Mouse (Mus musculus) liver, embryonic 12.5 days (tissue): ENCODE measurements around the gene Nol11. TPM values are rescaled to one million over a fixed set of nuclear protein-coding genes. Genes with fewer than 3 reads are reported as not detected.
"Not testable (repeated sequence)": the region's sequence is repeated elsewhere in the genome, so short reads cannot be mapped to it uniquely, and the experiment has no call there.

Experiments used
- ATAC-seq: fragments of 200-750 bp; cut with Nextera tagmentation; 2 replicates; pipeline ENCODE4 v1.8.0; 2017; ENCODE audit warnings: moderate number of reproducible peaks, mild to moderate bottlenecking, moderate library complexity
- H3K27ac ChIP-seq: fragments of 300-500 bp; sonication (generic); 2 replicates; pipeline ENCODE4 v1.5.1; 2016; ENCODE audit warnings: mild to moderate bottlenecking
- H3K27me3 ChIP-seq: fragments of 300-500 bp; sonication (generic); replicated peaks from 2 replicates; pipeline ENCODE4 v1.6.1; 2016; ENCODE audit warnings: mild to moderate bottlenecking, moderate library complexity
- H3K36me3 ChIP-seq: fragments of 300-500 bp; sonication (generic); 2 replicates; pipeline ENCODE4 v1.6.1; 2016; ENCODE audit warnings: mild to moderate bottlenecking, moderate library complexity
- H3K4me1 ChIP-seq: fragments of 300-500 bp; sonication (generic); 2 replicates; pipeline ENCODE4 v1.6.1; 2016
- H3K4me2 ChIP-seq: fragments of 300-500 bp; sonication (generic); 2 replicates; pipeline ENCODE4 v1.6.1; 2016; ENCODE audit warnings: mild to moderate bottlenecking, moderate library complexity
- H3K4me3 ChIP-seq: fragments of 300-500 bp; sonication (generic); 2 replicates; pipeline ENCODE4 v1.5.1; 2016; ENCODE audit warnings: mild to moderate bottlenecking, moderate library complexity
- H3K9ac ChIP-seq: fragments of 300-500 bp; sonication (generic); 2 replicates; pipeline ENCODE4 v1.6.1; 2016; ENCODE audit warnings: mild to moderate bottlenecking, moderate library complexity
- H3K9me3 ChIP-seq: fragments of 300-500 bp; sonication (generic); replicated peaks from 2 replicates; pipeline ENCODE4 v1.6.1; 2016; ENCODE audit warnings: mild to moderate bottlenecking, moderate library complexity
- WGBS: fragments of 180-500 bp; shearing (Covaris S2); methylation state at CpG from one replicate; pipeline ENCODE4 v1.1.7; 2016; ENCODE audit not compliant: insufficient replicate concordance; 5-methylcytosine and 5-hydroxymethylcytosine counted together
- polyA plus RNA-seq: library from polyadenylated mRNA; unstranded; fragments of >200 nt; fragmentation: Nextera tagmentation; extraction: Ambion mirVana; gene quantifications from 2 replicates; pipeline ENCODE4 v1.2.1, GENCODE M21; 2016

Nol11 gene
- polyA plus RNA-seq, 1 experiment from 2014 or later: 46.2 TPM

DNA sequence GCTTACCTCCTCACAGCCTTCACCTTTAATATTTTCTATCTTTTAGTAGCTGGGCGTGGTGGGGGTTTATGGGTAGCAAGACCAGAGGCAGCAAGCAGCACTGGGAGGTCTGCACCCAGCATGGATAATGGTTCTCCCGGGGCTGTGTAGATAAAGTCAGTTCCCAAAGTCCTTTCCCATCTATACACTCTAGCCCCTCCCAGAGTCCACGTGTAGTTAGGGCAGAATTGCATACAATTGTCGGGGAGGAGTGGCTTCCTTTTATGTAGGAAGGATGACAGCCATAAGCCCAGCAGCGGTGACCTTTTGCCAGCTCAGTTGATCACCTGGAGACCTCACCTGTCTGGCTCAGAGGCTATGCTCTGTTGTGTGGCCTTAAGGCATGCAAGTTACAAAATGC lies 35.5 kb downstream of the Nol11 start:
- H3K27ac ChIP-seq: no peak overlapping the region
- no peaks in the 10 kb centered on the region for H3K27me3 ChIP-seq
- H3K9ac ChIP-seq: no peak overlapping the region
- H3K36me3 ChIP-seq: no peaks in the 10 kb centered on the region
- no peak overlapping the region for H3K4me2 ChIP-seq
- no peak for ATAC-seq
- peaks cover 8% of the 10 kb centered on the region; the same call in 1 of the 2 replicates for H3K4me1 ChIP-seq
- no peaks in the 10 kb centered on the region for H3K9me3 ChIP-seq
- H3K4me3 ChIP-seq: no peak overlapping the region
- WGBS: 55% methylated on average over 5 of the region's 5 CpGs

DNA sequence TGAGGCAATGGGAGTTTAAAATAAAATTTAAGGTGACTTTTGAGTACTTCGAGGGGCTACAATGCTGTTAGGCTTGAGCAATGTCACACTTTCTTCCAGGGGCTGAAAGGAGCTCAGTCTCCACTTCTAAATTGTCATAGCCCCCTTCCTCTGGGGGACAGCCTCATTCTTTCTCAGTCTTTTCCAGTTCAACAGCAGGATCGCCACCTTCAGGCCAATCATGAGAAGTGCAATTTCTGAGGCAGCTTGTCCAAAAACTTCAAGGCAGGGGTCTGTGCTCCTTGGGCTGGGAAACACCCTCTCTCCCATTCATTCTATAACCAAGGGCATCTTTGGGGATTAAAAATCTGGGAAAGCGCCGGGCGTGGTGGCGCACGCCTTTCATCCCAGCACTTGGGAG lies 37.4 kb downstream of the Nol11 start:
- Histone ChIP-seq H3K4me1 (peaks cover 1% of the 10 kb centered on the region; the same call in 1 of the 2 replicates), H3K4me2 (no peak overlapping the region), H3K27me3 (no peaks in the 10 kb centered on the region), H3K36me3 (no peaks in the 10 kb centered on the region), H3K9me3 (no peaks in the 10 kb centered on the region), H3K4me3 (no peak overlapping the region), H3K9ac (no peak overlapping the region), H3K27ac (no peak overlapping the region)
- 63% methylated on average over 7 of the region's 7 CpGs for WGBS
- ATAC-seq: no peak

DNA sequence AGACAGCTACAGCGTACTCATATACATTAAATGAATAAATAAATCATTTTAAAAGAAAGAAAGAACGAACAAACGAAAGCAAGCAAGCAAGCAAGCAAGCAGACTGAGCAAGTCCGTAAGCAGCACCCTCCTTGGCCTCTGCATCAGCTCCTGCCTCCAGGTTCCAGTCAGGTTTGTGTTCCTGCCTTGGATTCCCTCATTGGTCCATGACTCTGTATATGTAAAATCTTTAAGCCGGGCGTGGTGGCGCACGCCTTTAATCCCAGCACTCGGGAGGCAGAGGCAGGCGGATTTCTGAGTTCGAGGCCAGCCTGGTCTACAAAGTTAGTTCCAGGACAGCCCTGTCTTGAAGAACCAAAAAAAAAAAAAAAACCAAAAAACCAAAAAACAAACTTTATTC lies 45.2 kb downstream of the Nol11 start:
- not testable (repeated sequence) for H3K4me1 ChIP-seq, ATAC-seq, H3K36me3 ChIP-seq, H3K27me3 ChIP-seq, H3K9me3 ChIP-seq, H3K27ac ChIP-seq, H3K4me2 ChIP-seq, H3K9ac ChIP-seq, H3K4me3 ChIP-seq
- 83% methylated on average over 11 of the region's 11 CpGs for WGBS

DNA sequence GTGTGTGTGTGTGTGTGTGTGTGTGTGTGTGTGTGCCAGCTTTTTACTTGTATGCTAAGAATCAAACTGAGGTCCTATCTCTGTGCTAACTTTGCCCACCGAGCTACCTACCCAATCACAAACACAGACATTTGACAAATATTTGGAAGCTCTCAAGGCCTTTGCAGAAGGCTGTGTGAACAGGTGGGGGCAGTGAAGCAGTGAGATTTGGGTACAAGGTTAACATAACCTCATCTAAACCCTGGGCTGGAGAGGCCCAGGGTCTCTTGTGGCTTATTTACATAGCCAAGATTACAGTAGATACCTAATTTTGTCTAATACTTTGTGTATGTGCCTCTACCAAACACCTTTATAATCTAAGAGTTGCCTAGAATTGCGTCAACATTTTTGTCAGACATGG lies 46.8 kb downstream of the Nol11 start:
- Histone ChIP-seq H3K4me3 (no peak overlapping the region), H3K9me3 (no peaks in the 10 kb centered on the region), H3K36me3 (no peaks in the 10 kb centered on the region), H3K4me1 (peaks cover 6% of the 10 kb centered on the region), H3K27ac (no peak overlapping the region), H3K4me2 (no peak overlapping the region), H3K9ac (no peak overlapping the region), H3K27me3 (no peaks in the 10 kb centered on the region)
- no peak for ATAC-seq
- WGBS: 66% methylated on average over 2 of the region's 2 CpGs

DNA sequence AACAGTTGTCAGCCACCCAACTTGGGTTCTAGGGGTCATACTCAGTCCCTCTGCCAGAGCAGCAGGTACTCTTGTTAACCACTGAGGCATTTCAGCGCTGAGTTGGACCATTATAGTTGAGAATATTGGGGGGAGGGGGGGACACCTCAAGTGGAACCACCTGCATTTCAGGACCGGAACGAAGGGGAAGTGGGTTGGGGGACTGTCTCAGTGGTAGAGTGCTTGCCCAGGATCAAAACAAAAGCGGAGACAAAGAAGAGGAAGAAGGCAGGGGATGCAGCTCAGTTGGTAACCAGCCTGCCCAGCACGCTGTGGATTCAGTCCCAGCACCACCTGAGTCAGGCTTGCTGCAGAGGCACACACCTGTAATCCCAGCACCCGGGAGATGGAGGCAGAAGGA lies 48.4 kb downstream of the Nol11 start:
- Histone ChIP-seq H3K9me3 (no peaks in the 10 kb centered on the region), H3K27ac (no peak overlapping the region), H3K4me2 (no peak overlapping the region), H3K27me3 (no peaks in the 10 kb centered on the region), H3K4me1 (peaks cover 6% of the 10 kb centered on the region), H3K36me3 (no peaks in the 10 kb centered on the region), H3K4me3 (no peak overlapping the region), H3K9ac (no peak overlapping the region)
- ATAC-seq: no peak
- WGBS: 15% methylated on average over 6 of the region's 6 CpGs

DNA sequence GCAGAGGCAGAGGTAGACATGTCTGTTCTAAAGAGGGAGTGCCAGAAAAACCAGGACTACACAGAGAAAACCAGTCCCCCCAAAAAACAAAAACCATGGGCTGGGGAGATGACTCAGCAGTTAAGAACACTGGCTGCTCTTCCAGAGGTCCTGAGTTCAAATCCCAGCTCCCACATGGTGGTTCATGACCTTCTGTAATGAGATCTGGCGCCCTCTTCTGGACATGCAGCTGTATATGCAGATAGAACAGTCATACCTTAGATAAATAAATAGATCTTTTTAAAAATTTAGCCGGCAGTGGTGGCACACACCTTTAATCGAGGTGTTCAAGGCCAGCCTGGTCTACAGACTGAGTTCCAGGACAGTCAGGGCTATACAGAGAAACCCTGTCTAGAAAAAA lies 50.5 kb downstream of the Nol11 start:
- Histone ChIP-seq H3K4me3 (no peak overlapping the region), H3K4me2 (no peak overlapping the region), H3K4me1 (peaks cover 6% of the 10 kb centered on the region), H3K36me3 (no peaks in the 10 kb centered on the region), H3K27ac (no peak overlapping the region), H3K9me3 (no peaks in the 10 kb centered on the region), H3K9ac (no peak overlapping the region), H3K27me3 (no peaks in the 10 kb centered on the region)
- WGBS: 48% methylated on average over 3 of the region's 3 CpGs
- no peak for ATAC-seq

DNA sequence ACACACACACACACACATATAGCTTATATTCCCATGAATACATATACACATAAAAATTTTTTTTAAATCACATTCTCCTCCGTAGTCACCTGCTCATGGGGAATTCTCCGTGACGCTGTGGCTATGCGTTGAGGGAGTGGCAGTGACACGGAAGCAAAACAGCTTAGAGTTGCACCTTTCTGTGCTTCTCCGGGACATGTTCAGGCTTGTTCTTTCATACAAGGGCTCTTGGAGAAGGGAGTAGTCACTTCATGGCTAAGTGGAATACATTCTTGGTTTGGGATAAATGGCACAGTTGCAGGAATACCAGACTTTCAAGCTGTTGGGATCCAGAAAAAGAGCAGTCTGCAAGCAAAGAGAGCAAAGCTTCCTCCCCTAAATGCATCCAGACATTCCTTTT lies 51.6 kb downstream of the Nol11 start:
- no peak for ATAC-seq
- no peaks in the 10 kb centered on the region for H3K27me3 ChIP-seq
- WGBS: 89% methylated on average over 6 of the region's 6 CpGs
- H3K9ac ChIP-seq: no peak overlapping the region
- no peaks in the 10 kb centered on the region for H3K36me3 ChIP-seq
- no peak overlapping the region for H3K4me2 ChIP-seq
- no peaks in the 10 kb centered on the region for H3K9me3 ChIP-seq
- H3K4me3 ChIP-seq: no peak overlapping the region
- peaks cover 7% of the 10 kb centered on the region for H3K4me1 ChIP-seq
- no peak overlapping the region for H3K27ac ChIP-seq

DNA sequence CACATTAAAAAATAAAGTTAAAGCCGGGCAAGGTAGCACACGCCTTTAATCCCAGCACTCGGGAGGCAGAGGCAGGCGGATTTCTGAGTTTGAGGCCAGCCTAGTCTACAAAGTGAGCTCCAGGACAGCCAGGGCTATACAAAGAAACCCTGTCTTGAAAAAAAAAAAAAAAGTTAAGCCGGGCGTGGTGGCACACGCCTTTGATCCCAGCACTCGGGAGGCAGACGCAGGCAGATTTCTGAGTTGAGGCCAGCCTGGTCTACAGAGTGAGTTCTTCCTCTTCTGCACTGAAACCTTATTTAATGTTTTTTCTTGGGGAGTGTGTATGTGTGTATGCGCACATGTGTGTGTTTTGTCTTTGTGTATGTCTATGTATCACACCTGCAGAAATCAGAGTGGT lies 52.7 kb downstream of the Nol11 start:
- not testable (repeated sequence) for H3K9me3 ChIP-seq, H3K36me3 ChIP-seq, H3K4me2 ChIP-seq, H3K27me3 ChIP-seq, H3K4me3 ChIP-seq, H3K9ac ChIP-seq, H3K27ac ChIP-seq, ATAC-seq
- peaks cover 12% of the 10 kb centered on the region for H3K4me1 ChIP-seq
- 74% methylated on average over 10 of the region's 10 CpGs for WGBS

DNA sequence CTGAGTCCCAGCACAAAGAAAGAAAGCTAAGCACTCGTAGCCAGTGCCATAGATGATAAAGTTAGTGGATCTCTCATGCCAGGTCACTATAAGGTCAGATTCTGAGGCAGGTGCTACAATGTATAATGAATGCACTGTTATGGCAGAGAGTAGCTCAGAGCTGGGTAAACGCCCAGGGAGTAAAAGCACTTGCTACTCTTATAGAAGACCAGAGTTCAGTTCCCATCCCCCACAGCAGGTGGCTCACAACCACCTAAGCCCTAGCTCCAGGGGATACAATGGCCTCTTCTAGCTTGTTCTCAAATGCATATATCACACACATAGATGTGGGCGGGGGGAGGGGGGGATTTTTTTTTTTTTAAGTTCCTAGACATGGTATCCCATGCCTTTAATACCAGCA lies 53.4 kb downstream of the Nol11 start:
- WGBS: 68% methylated on average over 3 of the region's 3 CpGs
- Histone ChIP-seq H3K36me3 (no peaks in the 10 kb centered on the region), H3K4me3 (no peak overlapping the region), H3K4me2 (no peak overlapping the region), H3K9me3 (no peaks in the 10 kb centered on the region), H3K27ac (no peak overlapping the region), H3K27me3 (no peaks in the 10 kb centered on the region), H3K9ac (no peak overlapping the region), H3K4me1 (peaks cover 9% of the 10 kb centered on the region)
- ATAC-seq: no peak

DNA sequence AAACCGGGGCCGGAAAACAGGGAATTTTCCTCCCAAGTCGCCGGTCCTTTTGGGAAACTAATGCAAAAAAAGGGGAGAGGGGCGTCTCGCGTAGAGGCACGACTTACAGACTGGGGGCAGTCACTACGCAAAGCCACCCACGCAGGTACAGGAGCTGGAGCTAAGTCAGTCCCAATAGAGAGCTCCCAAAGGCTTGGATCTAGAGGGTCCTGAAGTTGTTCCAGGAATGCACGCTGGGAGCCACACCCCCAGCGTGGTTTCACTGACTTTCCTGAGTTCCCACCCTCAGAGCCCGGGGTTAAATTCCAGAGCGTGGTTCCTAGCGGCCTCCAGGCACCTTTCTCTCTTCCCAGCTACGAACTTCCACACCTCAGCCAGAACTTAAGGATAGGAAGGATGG lies 56.8 kb downstream of the Nol11 start:
- peak overlapping the region; percentile 99 for H3K9ac ChIP-seq
- H3K36me3 ChIP-seq: 0 out of 2 replicates have a peak, but pooled peaks cover 2% of the 10 kb centered on the region
- H3K4me2 ChIP-seq: peak overlapping the region; percentile 98
- peak; percentile 28; the same call in 1 of the 2 replicates for ATAC-seq
- peak overlapping the region; percentile 97 for H3K4me3 ChIP-seq
- WGBS: 3% methylated on average over 16 of the region's 16 CpGs
- no peaks in the 10 kb centered on the region for H3K27me3 ChIP-seq
- H3K9me3 ChIP-seq: no peaks in the 10 kb centered on the region
- H3K4me1 ChIP-seq: peaks cover 28% of the 10 kb centered on the region
- H3K27ac ChIP-seq: peak overlapping the region; percentile 60; the same call in 1 of the 2 replicates

DNA sequence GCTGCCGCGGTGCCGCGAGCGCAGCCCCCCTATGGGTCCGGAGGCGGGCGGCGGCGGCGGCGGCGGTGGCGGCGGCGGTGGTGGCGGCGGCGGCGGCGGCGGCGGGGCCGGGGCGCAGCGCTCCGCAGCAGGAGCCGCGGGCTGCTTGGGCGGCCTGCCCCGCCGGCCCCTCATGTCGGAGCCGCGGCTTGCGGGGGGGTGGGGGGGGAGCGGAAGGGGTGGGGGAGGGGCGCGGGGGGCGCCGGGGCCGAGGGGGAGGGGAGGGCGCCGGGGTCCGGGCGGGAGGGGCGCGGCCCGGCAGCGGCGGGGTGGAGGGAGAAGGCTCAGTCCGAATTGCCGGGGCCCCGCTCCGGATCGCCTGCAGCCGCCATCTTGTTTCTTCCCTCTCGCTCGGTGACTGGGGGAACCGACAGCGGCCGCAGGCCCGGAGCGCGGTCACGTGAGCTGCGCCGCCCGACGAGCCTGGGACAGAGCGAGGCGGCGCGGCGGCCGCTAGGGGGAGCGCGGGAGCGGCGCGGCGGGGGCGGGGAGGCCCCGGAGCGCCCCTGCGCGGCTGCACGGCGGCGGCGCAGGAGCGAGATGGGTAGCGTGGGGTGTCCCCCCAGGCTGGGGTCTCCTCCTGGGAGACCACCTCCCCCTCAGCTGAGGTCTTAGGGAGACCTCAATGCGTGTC lies 57.3 kb downstream of the Nol11 start, which contains the start of gene Bptf:
Bptf (minus strand) TSS at position 379 of the 673 bp plus-strand sequence.
- peaks cover 28% of the 10 kb centered on the region for H3K4me1 ChIP-seq
- peak; percentile 96 for ATAC-seq
- no peaks in the 10 kb centered on the region for H3K9me3 ChIP-seq
- H3K4me3 ChIP-seq: peak within 1 kb of the TSS; percentile 97
- H3K4me2 ChIP-seq: peak within 1 kb of the TSS; percentile 98
- H3K27ac ChIP-seq: peak within 1 kb of the TSS; percentile 92
- 0 out of 2 replicates have a peak, but pooled peaks cover 2% of the 10 kb centered on the region for H3K36me3 ChIP-seq
- 1% methylated on average over 68 of the region's 94 CpGs for WGBS
- H3K27me3 ChIP-seq: no peaks in the 10 kb centered on the region
- H3K9ac ChIP-seq: peak within 1 kb of the TSS; percentile 99

DNA sequence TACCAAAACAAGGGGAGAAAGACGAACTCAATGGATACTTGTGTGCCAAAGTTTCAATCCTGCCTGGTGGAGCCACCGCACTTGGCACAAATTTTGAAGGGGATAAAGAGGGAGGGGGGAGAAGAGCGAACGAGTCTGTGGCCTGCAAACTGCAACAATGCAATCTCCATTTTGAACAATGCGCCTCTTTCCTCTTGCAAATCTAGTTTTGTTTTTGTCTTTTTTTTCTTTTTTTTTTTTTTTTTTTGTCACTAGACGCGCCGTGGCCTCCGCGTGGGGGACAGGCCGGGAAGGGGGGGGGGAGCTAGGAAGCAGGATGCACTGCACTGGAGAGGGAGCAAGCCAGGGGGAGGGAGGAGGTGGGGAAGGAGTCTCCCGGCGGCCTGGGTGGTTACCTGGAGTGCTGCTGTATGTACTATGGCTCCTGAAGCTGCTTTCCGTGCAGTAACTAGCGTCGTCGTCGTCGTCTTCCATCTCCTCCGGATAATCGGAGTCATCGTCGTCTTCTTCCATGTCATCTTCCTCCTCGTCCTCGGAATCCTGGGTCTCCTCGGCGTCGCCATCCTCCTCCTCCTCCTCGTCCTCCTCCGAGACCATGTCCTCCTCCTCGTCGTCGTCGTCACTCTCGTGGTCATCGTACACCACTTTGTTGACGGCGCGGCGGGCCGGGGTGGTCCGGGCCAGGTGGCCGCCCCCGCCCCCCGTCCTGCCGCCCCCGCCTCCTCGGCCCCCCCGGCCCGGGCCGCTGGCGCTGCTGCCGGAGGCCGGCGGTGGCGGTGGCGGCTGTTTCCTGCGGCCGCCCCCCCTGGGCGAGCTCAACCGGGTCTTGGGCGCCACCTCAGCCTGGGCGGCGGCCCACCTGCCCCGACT lies 58.1 kb downstream of the Nol11 start:
- peak overlapping the region; percentile 97 for H3K4me3 ChIP-seq
- peak; percentile 58 for ATAC-seq
- under 1% methylated on average over 53 of the region's 65 CpGs for WGBS
- no peaks in the 10 kb centered on the region for H3K27me3 ChIP-seq
- no peaks in the 10 kb centered on the region for H3K9me3 ChIP-seq
- H3K4me1 ChIP-seq: peaks cover 29% of the 10 kb centered on the region
- H3K36me3 ChIP-seq: 0 out of 2 replicates have a peak, but pooled peaks cover 6% of the 10 kb centered on the region
- H3K4me2 ChIP-seq: peak overlapping the region; percentile 98
- H3K9ac ChIP-seq: peak overlapping the region; percentile 99
- H3K27ac ChIP-seq: peak overlapping the region; percentile 92
